Mouse (Mus musculus): ENCODE measurements around the gene Olfr148.

Gene Olfr148

GRCm38 (mm10) chr9:39610355-39610754, at the start of gene Olfr148:
TSS of gene Olfr148 (plus strand) at chr9:39610655.
- DNase-seq (ENCODE audit: low spot score), result no peak

GRCm38 (mm10) chr9:39575469-39575868, 35.0 kb upstream of the Olfr148 start, which contains the start of gene Olfr959:
TSS of gene Olfr959 (minus strand) at chr9:39575569.
- no peak for DNase-seq (ENCODE audit: low spot score)

GRCm38 (mm10) chr9:39577050-39577449, 33.4 kb upstream of the Olfr148 start:
- no peak for DNase-seq (ENCODE audit: low spot score)

GRCm38 (mm10) chr9:39602536-39603332, 7.7 kb upstream of the Olfr148 start:
- no peak for DNase-seq (ENCODE audit: low spot score)

- no peak for DNase-seq (ENCODE audit: low spot score)
Observed at GRCm38 (mm10) chr9:39603333-39603845, 7.1 kb upstream of the Olfr148 start.

- no peak for DNase-seq (ENCODE audit: low spot score)
Observed at GRCm38 (mm10) chr9:39603999-39604453, 6.4 kb upstream of the Olfr148 start, which contains the start of gene AW551984. TSS of gene AW551984 (minus strand) at chr9:39604403.

- no peak for DNase-seq (ENCODE audit: low spot score)
Observed at GRCm38 (mm10) chr9:39608497-39608896, 2.0 kb upstream of the Olfr148 start.

- DNase-seq (ENCODE audit: low spot score), result no peak
Observed at GRCm38 (mm10) chr9:39611953-39612352, 1.5 kb downstream of the Olfr148 start.

- no peak for DNase-seq (ENCODE audit: low spot score)
Observed at GRCm38 (mm10) chr9:39621073-39621472, 10.6 kb downstream of the Olfr148 start, which contains the start of gene Olfr960. TSS of gene Olfr960 (plus strand) at chr9:39621373.

GRCm38 (mm10) chr9:39623783-39624182, 13.3 kb downstream of the Olfr148 start:
- DNase-seq (ENCODE audit: low spot score), result no peak

- no peak for DNase-seq (ENCODE audit: low spot score)
Observed at GRCm38 (mm10) chr9:39624711-39625110, 14.3 kb downstream of the Olfr148 start.

GRCm38 (mm10) chr9:39629069-39629468, 18.6 kb downstream of the Olfr148 start:
- no peak for DNase-seq (ENCODE audit: low spot score)

GRCm38 (mm10) chr9:39633913-39634594, 23.6 kb downstream of the Olfr148 start:
- no peak for DNase-seq (ENCODE audit: low spot score)

- no peak for DNase-seq (ENCODE audit: low spot score)
Observed at GRCm38 (mm10) chr9:39644785-39645184, 34.3 kb downstream of the Olfr148 start, which contains the start of gene Olfr961. TSS of gene Olfr961 (plus strand) at chr9:39645085.

GRCm38 (mm10) chr9:39647382-39647781, 36.9 kb downstream of the Olfr148 start:
- DNase-seq (ENCODE audit: low spot score), result no peak

- no peak for DNase-seq (ENCODE audit: low spot score)
Observed at GRCm38 (mm10) chr9:39654756-39655396, 44.4 kb downstream of the Olfr148 start.

Measured in urinary bladder, postnatal 25 days (tissue).